Mouse (Mus musculus) lung, adult 2 months (tissue): ENCODE results near the gene Ankrd60. TPM values are rescaled to one million over a fixed set of nuclear protein-coding genes. Genes with fewer than 3 reads are reported as not detected.

Source experiments
- DNase-seq: peaks from one replicate; pipeline ENCODE4 v3.0.0; 2022
- H3K4me1 ChIP-seq: fragments of 200-500 bp; 2 replicates; pipeline ENCODE4 v1.6.1; 2011; ENCODE audit warnings: low read length; ENCODE audit not compliant: control insufficient read depth, insufficient read depth
- H3K4me3 ChIP-seq: fragments of 200-500 bp; replicated peaks from 2 replicates; pipeline ENCODE3; 2011; ENCODE audit warnings: low read depth, mild to moderate bottlenecking, control low read depth, low read length; ENCODE audit errors: extremely low read depth
- CTCF ChIP-seq: fragments of 200-500 bp; IDR thresholded peaks from 2 replicates; pipeline ENCODE4 v1.5.1; 2011; ENCODE audit warnings: mild to moderate bottlenecking, low read length, control low read depth; ENCODE audit not compliant: insufficient read depth
- POLR2A ChIP-seq: fragments of 200-500 bp; IDR thresholded peaks from 2 replicates; pipeline ENCODE4 v1.6.1; 2011; ENCODE audit warnings: low read depth, mild to moderate bottlenecking, control low read depth, low read length, borderline replicate concordance; ENCODE audit errors: extremely low read depth
- WGBS: fragments of 180-500 bp; shearing (Covaris S2); methylation state at CpG from one replicate; pipeline ENCODE4 v1.1.7; 2018; 5-methylcytosine and 5-hydroxymethylcytosine counted together
- polyA plus RNA-seq: library from polyadenylated mRNA; depleted of rRNA; stranded (reverse); fragments of >200 nt; gene quantifications from 2 replicates; pipeline ENCODE4 v1.2.3, GENCODE M21; 2012; rRNA removed

The Ankrd60 gene
- polyA plus RNA-seq, 1 experiment, result not detected

DNA sequence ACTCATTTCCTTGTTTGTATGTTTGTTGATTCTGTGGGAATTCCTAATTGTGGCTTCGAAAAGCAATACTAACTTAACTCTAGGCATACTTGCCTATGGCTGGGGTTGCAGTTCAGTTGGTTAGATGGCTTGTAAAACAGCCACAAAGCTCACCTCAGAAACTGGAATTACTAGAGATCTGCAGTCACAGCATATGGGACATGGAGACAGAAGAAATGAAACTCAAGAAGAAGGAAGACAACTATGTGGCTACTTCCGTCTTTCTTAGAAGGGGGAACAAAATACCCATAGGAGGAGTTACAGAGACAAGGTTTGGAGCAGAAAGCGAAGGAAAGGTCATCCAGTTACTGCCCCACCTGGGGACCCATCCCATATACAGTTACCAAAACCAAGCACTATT lies 49.7 kb downstream of the Ankrd60 start:
- Histone ChIP-seq H3K4me1 (no peaks in the 10 kb centered on the region), H3K4me3 (no peak overlapping the region)
- TF ChIP-seq CTCF (no peak), POLR2A (no peak)
- 71% methylated on average over 3 of the region's 3 CpGs for WGBS
- no peak for DNase-seq

DNA sequence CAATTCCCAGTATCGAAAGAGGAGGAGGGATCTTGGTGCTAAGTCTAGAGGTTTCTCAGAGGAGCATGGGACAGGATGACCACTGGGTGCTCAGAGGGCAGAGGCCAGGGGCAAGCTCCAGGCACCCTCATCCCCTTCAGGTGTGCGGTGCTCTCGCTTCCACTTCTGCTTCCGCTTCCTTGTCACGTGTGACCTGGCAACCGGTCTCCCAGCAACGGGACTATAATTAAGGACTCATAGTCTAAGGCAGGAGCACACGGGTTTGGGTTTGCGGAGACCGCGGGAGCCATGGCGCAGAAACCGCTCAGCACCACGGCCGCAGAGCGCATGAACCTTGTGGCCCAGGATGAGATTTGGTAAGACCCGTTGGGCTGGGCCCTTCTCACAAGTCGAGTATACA lies 55.8 kb downstream of the Ankrd60 start, which contains the start of gene 1700021F07Rik:
Gene 1700021F07Rik, plus strand, starts transcription at position 211 of the 400 bp plus-strand sequence.
- H3K4me3 ChIP-seq, result no peak within 1 kb of the TSS
- no peak for DNase-seq
- H3K4me1 ChIP-seq, result no peaks in the 10 kb centered on the region
- WGBS, result 89% methylated on average over 18 of the region's 18 CpGs
- TF ChIP-seq POLR2A (no peak), CTCF (no peak)

Other genes starting within 250 kb of the Ankrd60 start
- not detected in 2 replicates for gene 1700021F07Rik, start 55.8 kb downstream of the Ankrd60 start, polyA plus RNA-seq
- gene Rab22a, start 81.4 kb upstream of the Ankrd60 start, polyA plus RNA-seq, result 27.3 and 51.1 TPM in 2 replicates
- not detected in 2 replicates for gene 1700010B08Rik, start 141.1 kb upstream of the Ankrd60 start, polyA plus RNA-seq
- gene Vapb, start 159.1 kb upstream of the Ankrd60 start, polyA plus RNA-seq, result 13.3 and 16.8 TPM in 2 replicates